Mouse (Mus musculus) layer of hippocampus, postnatal 14 days (tissue): ENCODE data around the gene Cyp2d22. TPM values are rescaled to one million over a fixed set of nuclear protein-coding genes. Genes with fewer than 3 reads are reported as not detected.
"Not testable (repeated sequence)": the region's sequence is repeated elsewhere in the genome, so short reads cannot be mapped to it uniquely, and the experiment has no call there.

Source experiments
- DNase-seq, 2 experiments: peaks; one replicate each; pipeline ENCODE4 v3.0.0; 2021 to 2022; ENCODE audit warnings: low spot score in 2 of 2, mixed read lengths in 1 of 2
- total RNA-seq, 2 experiments: library from RNA; stranded (reverse); gene quantifications; 2 replicates each; pipeline ENCODE4 v1.2.3; 2021

The Cyp2d22 gene
- total RNA-seq, 2 experiments from 2014 or later: 33.5 to 33.9 TPM

GRCm38 (mm10) chr15:82376393-82377138 lies 3.5 kb downstream of the Cyp2d22 start:
- DNase-seq: peak; percentile 50 to 83

- no peak for DNase-seq
Measured at GRCm38 (mm10) chr15:82375855-82376254, 4.2 kb downstream of the Cyp2d22 start.

- no peak for DNase-seq
Measured at GRCm38 (mm10) chr15:82374437-82374836, 5.6 kb downstream of the Cyp2d22 start.

GRCm38 (mm10) chr15:82372991-82373390 lies 7.1 kb downstream of the Cyp2d22 start:
- no peak for DNase-seq

- no peak for DNase-seq
Measured at GRCm38 (mm10) chr15:82372446-82372845, 7.6 kb downstream of the Cyp2d22 start.

- DNase-seq: no peak
Measured at GRCm38 (mm10) chr15:82368851-82369250, 11.2 kb downstream of the Cyp2d22 start.

GRCm38 (mm10) chr15:82368146-82368545 lies 11.9 kb downstream of the Cyp2d22 start:
- no peak for DNase-seq

GRCm38 (mm10) chr15:82364561-82364960 lies 15.5 kb downstream of the Cyp2d22 start:
- DNase-seq: not testable (repeated sequence)

- DNase-seq: not testable (repeated sequence)
Measured at GRCm38 (mm10) chr15:82363801-82364200, 16.3 kb downstream of the Cyp2d22 start.

GRCm38 (mm10) chr15:82362234-82362633 lies 17.8 kb downstream of the Cyp2d22 start:
- no peak for DNase-seq

GRCm38 (mm10) chr15:82361459-82362018 lies 18.5 kb downstream of the Cyp2d22 start:
- DNase-seq: no peak

- DNase-seq: no peak
Measured at GRCm38 (mm10) chr15:82358431-82359260, 21.4 kb downstream of the Cyp2d22 start.

- DNase-seq: peak; percentile 94 to 98
Measured at GRCm38 (mm10) chr15:82354126-82354945, 25.7 kb downstream of the Cyp2d22 start, which contains the start of gene Ndufa6. Ndufa6 (minus strand) TSS chr15:82354322.

- DNase-seq: no peak
Measured at GRCm38 (mm10) chr15:82353745-82354113, 26.3 kb downstream of the Cyp2d22 start.

GRCm38 (mm10) chr15:82353078-82353744 lies 26.8 kb downstream of the Cyp2d22 start:
- DNase-seq: no peak

GRCm38 (mm10) chr15:82351480-82351879 lies 28.6 kb downstream of the Cyp2d22 start:
- no peak for DNase-seq

GRCm38 (mm10) chr15:82350349-82350748 lies 29.7 kb downstream of the Cyp2d22 start:
- no peak for DNase-seq

- no peak for DNase-seq
Measured at GRCm38 (mm10) chr15:82348999-82349341, 31.1 kb downstream of the Cyp2d22 start.

- no peak for DNase-seq
Measured at GRCm38 (mm10) chr15:82348258-82348998, 31.6 kb downstream of the Cyp2d22 start.

- DNase-seq: no peak
Measured at GRCm38 (mm10) chr15:82347852-82348251, 32.2 kb downstream of the Cyp2d22 start.
